Mouse (Mus musculus) spleen, postnatal 36 days (tissue): ENCODE data around the gene Prelp.
A peak's percentile ranks its signal among the peaks of the same experiment; 100 is the strongest.
"Not testable (repeated sequence)": the region's sequence is repeated elsewhere in the genome, so short reads cannot be mapped to it uniquely, and the experiment has no call there.

Source experiments
- DNase-seq, 2 experiments: peaks; one replicate each; pipeline ENCODE4 v3.0.0; 2022; ENCODE audit warnings: low spot score in 2 of 2, mixed read lengths in 1 of 2

Prelp gene

GRCm38 (mm10) chr1:133921304-133921751 is at the start of gene Prelp:
Gene Prelp (minus strand): TSS chr1:133921414.
- DNase-seq, result peak in 1 of 2 experiments; percentile 13

- DNase-seq, result no peak
Observed at GRCm38 (mm10) chr1:133969427-133969826, 48.2 kb upstream of the Prelp start.

GRCm38 (mm10) chr1:133968788-133969325 is 47.6 kb upstream of the Prelp start:
- DNase-seq, result no peak

- no peak for DNase-seq
Observed at GRCm38 (mm10) chr1:133967481-133968017, 46.3 kb upstream of the Prelp start.

GRCm38 (mm10) chr1:133966044-133966443 is 44.8 kb upstream of the Prelp start:
- no peak for DNase-seq

GRCm38 (mm10) chr1:133965298-133965697 is 44.1 kb upstream of the Prelp start:
- no peak for DNase-seq

- DNase-seq, result no peak
Observed at GRCm38 (mm10) chr1:133964742-133965141, 43.5 kb upstream of the Prelp start.

GRCm38 (mm10) chr1:133963578-133963977 is 42.4 kb upstream of the Prelp start:
- not testable (repeated sequence) for DNase-seq

- DNase-seq, result not testable (repeated sequence)
Observed at GRCm38 (mm10) chr1:133963128-133963527, 41.9 kb upstream of the Prelp start.

- DNase-seq, result peak; percentile 11 to 35
Observed at GRCm38 (mm10) chr1:133961281-133962134, 40.3 kb upstream of the Prelp start.

- no peak for DNase-seq
Observed at GRCm38 (mm10) chr1:133959521-133959920, 38.3 kb upstream of the Prelp start.

- no peak for DNase-seq
Observed at GRCm38 (mm10) chr1:133954009-133954408, 32.8 kb upstream of the Prelp start.

GRCm38 (mm10) chr1:133953261-133953742 is 32.1 kb upstream of the Prelp start:
- DNase-seq, result no peak

GRCm38 (mm10) chr1:133951598-133951997 is 30.4 kb upstream of the Prelp start:
- no peak for DNase-seq

GRCm38 (mm10) chr1:133950061-133950782 is 29.0 kb upstream of the Prelp start:
- DNase-seq, result no peak

- DNase-seq, result no peak
Observed at GRCm38 (mm10) chr1:133945106-133945505, 23.9 kb upstream of the Prelp start.

- DNase-seq, result no peak
Observed at GRCm38 (mm10) chr1:133941904-133942303, 20.7 kb upstream of the Prelp start.

GRCm38 (mm10) chr1:133941158-133941860 is 20.1 kb upstream of the Prelp start:
- no peak for DNase-seq

- DNase-seq, result no peak
Observed at GRCm38 (mm10) chr1:133940481-133941092, 19.4 kb upstream of the Prelp start.

GRCm38 (mm10) chr1:133939708-133940107 is 18.5 kb upstream of the Prelp start:
- no peak for DNase-seq

- no peak for DNase-seq
Observed at GRCm38 (mm10) chr1:133936169-133936568, 15.0 kb upstream of the Prelp start.
